Mouse (Mus musculus): ENCODE measurements around the gene Rbfox1.

The Rbfox1 gene

DNA sequence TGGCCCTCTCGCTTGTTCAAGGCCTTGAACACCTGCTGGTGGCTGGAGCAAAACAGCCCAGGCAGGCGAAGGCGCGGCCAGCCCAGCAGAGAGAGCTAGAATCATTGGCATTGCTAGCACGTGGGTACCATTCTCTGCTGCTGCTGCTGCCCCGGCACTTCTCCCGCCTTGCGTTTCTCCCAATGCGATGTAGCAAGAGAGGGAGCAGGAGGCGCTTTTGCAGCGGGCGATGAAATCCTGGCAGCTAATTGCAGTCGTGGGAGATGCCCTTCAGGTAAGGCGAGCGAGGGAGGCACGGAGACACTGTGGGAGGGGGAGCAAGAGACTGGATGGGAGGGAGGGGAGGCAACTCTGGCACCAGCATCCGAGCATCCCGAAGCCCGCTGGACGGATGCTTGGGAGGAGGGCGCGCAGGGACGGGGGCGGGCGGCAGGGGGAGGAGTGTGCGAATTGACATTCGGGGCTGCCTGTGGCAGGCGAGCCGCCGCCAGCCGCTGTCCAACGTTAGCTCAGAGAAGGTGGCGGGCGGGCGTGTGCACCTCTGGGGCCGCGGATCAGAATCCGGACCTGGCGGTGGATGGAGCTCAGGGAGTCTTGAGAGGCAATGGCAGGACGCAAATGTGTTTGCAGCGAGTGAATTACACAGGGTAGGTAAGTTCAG is 463.6 kb downstream of the Rbfox1 start:
- DNase-seq (ENCODE audit: low read depth, low spot score): no peak

DNA sequence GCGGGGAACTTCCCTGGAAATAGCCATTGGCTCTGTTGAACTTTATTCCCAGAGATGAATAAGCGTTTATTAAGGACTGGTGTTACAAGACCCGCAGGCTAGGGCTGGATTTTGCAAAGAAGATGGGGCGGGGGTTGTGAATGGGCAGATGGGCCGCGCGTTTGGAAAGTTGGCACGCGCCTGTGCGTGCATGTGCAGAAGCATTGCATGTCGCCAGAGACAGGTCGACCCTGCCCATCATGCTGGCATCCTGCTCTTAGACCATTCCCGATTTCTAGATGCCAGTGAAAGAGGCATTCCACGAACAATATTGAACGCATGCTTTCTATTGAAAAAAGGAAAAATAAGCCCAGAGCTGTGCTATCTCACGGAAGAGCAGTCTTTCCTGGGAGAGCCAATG is 464.2 kb downstream of the Rbfox1 start:
- no peak for DNase-seq (ENCODE audit: low read depth, low spot score)

DNA sequence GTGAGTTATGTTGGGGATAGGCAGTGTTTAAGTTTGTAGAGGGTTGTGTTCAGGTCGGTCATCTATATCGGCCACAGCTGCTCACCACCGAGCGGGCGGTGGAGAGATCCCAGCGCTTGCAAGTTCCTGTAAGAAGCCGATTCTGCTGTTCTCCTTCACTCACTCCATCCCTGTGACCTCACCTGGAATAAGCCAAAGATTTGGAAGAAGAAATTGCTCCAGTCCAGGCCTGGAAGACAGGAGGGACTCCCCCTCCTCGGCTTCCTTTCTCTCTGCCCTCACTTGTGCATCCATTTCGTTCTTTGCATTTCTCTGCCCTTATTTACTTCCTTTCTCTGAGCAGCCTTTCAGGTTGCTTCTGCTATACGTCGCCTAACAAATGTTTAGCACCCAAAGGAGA is 465.1 kb downstream of the Rbfox1 start:
- DNase-seq (ENCODE audit: low read depth, low spot score): no peak

- no peak for DNase-seq (ENCODE audit: low read depth, low spot score)
Observed at GRCm38 (mm10) chr16:6353191-6353590, 468.0 kb downstream of the Rbfox1 start.

DNA sequence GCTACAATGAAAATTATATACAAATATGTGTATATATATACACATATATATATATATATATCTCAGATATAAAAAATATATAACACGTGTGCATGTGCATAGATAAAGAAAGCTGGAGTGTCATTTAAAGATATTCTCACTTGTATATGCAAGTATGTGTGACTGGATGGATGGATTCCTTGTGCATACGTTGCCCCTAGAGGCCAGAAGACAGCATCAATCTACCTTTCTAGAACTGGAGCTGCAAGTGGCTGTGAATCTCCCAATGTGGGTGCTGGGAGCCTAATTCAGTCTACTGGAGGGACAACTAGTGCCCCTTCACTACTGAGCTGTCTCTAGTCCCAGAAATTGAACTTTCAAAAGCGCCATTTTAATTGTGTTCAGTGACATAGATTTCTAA is 471.8 kb downstream of the Rbfox1 start:
- DNase-seq (ENCODE audit: low read depth, low spot score): no peak

DNA sequence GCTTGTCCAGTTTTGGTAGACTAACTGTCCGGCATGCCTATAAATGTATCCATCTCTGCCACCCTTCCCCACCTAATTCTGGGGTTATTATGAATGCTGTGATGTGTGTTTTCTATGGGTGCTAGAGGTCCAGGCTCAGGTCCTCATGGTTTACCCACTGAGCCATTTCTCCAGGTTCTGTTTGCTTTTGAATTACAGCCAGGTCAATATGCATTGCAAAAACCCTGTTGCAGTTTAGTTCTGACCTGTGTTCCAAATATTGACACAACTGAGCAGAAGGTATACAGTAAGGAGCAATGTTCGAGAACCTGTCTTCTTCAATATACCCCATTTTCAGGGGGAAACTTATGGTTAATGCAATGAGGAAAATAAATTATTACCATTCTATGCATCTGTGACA is 480.6 kb downstream of the Rbfox1 start:
- DNase-seq (ENCODE audit: low read depth, low spot score): no peak

GRCm38 (mm10) chr16:6366649-6367048 is 481.5 kb downstream of the Rbfox1 start:
- DNase-seq (ENCODE audit: low read depth, low spot score): no peak

- no peak for DNase-seq (ENCODE audit: low read depth, low spot score)
Observed at GRCm38 (mm10) chr16:6380924-6381323, 495.8 kb downstream of the Rbfox1 start.

DNA sequence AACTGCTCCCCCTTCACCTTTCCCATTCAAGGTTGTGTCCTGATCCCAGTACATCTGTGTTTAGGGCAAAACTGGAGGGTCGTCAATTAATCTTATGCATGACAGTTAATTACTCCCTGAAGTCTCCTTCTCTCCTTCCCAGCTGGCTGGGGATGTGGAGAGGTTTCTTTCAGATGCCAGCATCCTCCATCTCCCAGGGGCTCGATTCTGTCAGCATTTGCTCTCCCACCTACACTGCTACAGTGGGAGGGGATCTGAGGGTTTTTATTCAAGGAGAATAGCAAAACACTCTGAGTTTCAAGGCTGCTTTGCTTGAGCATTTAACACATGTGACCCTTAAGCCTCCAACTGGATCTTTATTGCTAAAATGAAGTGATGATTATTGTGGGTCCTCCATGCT is 496.4 kb downstream of the Rbfox1 start:
- no peak for DNase-seq (ENCODE audit: low read depth, low spot score)

DNA sequence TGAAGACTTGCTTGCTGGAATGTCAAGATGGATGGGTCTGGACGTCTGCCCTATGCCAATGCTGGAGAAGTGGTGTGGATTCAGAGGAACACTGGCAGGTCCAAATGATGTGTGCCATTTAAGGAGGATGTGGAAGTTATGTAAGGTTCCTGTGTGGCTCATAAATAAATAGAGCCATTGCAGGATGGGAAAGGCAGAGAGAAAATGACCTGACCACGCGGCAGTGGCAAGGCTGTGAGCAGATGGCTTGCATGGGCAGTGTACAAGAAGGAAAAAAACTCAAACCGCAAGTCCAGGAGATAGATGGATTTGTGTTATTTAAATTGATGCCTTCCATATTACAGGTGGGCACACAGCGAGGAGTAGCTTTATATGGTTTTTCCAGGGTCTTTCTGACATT is 497.6 kb downstream of the Rbfox1 start:
- DNase-seq (ENCODE audit: low read depth, low spot score): no peak

DNA sequence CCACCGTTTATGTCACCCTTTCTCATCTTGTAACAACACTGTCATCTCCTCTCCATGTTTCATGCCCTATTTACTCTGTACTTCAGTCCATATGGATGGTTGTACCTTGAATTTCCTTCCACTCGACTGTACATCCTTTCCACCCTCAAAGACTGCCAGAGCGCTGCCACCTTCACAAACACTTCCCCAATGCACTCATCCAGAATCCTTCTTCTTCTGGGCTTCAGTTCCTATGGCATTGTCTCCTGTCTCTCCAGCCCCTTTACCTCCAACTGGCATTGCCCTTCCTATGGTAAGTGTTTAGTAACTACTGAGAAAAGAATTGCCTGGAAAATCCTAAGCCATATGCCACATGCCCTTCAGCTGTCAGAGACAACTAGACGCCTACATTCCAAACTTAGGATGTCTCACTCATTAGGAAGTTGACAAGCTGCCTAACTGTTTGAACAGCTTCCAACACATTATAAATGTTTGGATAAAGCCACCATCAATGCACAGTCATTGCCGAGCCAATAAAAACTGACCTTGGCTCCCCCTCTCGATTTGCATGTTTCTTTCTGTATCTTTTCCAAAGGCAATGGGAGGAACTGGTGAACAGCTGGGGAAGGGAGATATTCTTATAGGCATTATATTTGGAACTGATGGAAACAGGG is 505.2 kb downstream of the Rbfox1 start:
- no peak for DNase-seq (ENCODE audit: low read depth, low spot score)

GRCm38 (mm10) chr16:6396676-6397409 is 511.7 kb downstream of the Rbfox1 start:
- DNase-seq (ENCODE audit: low read depth, low spot score): no peak

DNA sequence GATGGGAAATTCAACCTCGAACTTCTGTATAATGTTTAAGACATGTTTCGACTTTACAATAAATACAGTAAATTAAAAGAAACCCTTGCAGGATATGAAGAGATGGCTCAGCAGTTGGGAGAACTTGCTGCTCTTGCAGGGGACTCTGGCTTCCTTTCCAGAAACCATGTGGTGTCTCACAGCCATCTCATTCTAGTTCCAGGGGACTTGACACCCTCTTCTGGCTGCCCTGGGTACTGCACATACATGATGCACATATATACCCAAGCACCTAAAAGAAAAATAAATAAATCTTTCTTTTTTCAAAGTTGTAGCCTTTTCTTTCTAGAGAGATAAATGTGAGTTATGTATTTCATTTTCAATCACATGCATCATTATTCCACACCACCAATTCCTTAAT is 512.5 kb downstream of the Rbfox1 start:
- DNase-seq (ENCODE audit: low read depth, low spot score): no peak

DNA sequence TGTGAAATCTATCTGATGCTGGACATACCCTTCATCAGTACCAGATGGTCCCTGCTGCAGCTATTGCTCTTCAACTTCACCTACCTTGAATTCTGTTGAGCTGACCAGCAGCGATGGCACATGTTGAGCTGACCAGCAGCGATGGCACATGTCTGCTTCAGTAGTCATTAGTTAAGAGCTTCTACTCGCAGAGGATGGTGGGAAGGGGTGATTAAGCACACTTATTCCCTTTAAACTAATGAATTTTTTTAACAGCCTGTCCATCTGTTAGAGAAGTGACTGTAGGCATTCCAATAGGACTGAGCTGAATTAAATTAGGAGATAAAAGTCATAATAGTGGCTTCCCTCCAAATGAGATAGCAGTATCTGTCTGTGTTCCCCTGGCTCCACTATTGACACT is 517.7 kb downstream of the Rbfox1 start:
- no peak for DNase-seq (ENCODE audit: low read depth, low spot score)

DNA sequence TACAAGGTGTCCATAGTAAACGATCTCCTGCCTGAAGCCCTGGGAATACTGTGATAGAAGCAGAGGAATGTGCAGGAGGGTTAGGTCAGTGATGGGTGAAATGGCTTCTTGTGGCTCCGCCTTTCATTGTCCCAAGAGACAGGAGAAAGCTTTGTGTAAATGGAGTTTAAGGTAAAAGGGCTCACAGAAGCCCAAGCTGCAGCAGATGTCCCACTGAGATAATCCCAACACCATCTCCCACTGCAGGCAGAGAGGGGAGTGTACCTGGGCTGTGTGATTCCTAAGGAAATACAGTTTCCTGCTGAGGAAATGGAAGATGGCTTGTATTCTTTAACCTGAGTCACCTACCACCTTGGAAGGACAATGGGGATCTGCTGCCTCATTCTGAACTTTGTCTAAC is 529.7 kb downstream of the Rbfox1 start:
- no peak for DNase-seq (ENCODE audit: low read depth, low spot score)

GRCm38 (mm10) chr16:6421623-6422145 is 536.5 kb downstream of the Rbfox1 start:
- DNase-seq (ENCODE audit: low read depth, low spot score): no peak

GRCm38 (mm10) chr16:6423878-6424409 is 538.8 kb downstream of the Rbfox1 start:
- no peak for DNase-seq (ENCODE audit: low read depth, low spot score)

DNA sequence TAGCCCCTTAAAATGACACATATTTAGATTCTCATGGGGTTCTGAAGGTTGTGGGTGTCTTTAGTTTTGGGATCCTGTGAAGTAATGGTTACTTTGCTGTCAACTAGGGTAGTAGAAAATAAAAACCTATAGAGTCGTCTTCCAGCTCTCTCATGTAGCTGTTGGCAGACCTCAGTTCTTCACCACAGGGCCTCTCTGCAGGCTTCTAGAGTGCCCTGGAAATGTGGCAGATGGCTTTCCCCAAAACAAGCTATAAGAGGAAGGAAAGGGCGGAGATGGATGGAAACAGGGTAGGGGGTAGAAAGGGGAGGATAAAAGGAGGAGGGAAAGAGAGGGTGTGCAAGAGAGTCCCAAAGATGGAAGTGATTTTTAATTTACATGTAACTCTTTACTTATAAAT is 539.6 kb downstream of the Rbfox1 start:
- DNase-seq (ENCODE audit: low read depth, low spot score): no peak

DNA sequence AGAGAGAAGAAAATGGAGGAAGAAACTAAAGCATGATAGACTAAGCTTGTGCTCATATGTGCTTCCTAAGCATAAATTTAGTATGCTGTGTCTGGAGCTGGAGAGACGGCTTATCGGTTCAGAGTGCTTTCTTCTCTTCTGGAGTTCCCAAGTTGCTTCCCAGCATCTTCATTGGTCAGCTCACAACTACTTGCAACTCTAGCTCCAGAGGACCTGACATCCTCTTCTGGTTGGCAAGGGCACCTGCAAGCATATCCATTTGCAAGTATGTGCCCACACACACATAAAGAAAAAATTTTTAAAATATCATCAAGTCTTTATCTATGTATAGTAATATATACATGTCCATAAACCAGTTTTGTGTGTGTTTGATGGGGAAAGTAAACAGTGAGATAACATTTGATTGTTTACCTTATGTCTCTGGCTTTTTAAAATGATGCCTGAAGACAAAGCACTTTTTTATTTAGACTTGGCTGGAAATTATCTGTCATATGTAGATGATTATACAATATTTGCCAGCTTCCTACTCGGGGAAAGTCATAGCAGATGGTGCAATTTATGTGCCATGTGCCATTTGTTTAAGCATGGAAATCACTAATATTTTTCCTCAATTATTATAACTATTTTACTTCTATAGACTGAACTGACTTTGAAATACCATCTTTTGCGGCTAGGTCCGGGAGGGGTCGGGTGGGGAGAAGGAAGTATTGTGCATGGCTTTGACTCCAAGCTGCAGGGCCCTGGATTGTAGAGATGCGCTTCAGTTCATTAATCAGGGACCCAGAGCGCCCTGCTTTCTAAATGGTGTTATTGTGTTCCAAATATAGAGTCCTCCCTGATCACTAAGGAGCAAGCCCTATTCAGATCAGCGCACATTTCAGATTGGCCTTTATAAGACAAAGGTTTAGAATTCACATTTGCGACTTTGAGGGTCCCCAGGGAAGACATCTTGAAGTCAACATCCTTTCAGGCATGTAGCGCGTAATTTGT is 542.4 kb downstream of the Rbfox1 start:
- no peak for DNase-seq (ENCODE audit: low read depth, low spot score)

- no peak for DNase-seq (ENCODE audit: low read depth, low spot score)
Observed at GRCm38 (mm10) chr16:6430981-6431380, 545.8 kb downstream of the Rbfox1 start.

DNA sequence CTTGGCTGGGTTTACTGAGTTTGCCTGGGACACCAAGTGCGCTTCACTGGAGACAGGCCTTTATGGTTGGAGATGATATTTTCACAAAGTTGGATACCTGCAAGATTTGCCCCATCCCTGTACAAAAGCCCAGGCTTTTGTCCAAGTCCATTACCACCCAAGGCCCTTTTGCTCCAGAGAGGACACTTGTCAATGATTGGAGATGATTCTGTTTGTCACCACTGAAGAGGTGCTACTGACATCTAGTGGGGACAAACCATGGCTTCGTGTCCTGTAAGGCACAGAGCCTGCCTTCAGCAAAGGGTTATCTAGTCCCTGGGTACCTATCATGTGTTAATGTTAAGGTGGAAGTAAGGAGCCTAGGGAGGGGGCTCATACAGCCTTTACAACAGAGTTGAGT is 551.3 kb downstream of the Rbfox1 start:
- no peak for DNase-seq (ENCODE audit: low read depth, low spot score)
